Mouse (Mus musculus) C2C12 (cell line): ENCODE measurements around the gene Dkk3.

Experiments used
- CEBPB ChIP-seq: IDR thresholded peaks from one replicate; pipeline ENCODE4 v1.6.1; 2011; ENCODE audit warnings: low read depth, mild to moderate bottlenecking, control low read depth, moderate library complexity
- CTCF ChIP-seq: IDR thresholded peaks from one replicate; pipeline ENCODE4 v1.5.1; 2011; ENCODE audit not compliant: control insufficient read depth, insufficient read depth, insufficient read length
- FOSL1 ChIP-seq: IDR thresholded peaks from one replicate; pipeline ENCODE4 v1.8.0; 2011; ENCODE audit warnings: mild to moderate bottlenecking, low read length; ENCODE audit not compliant: poor library complexity, insufficient read depth, severe bottlenecking
- MAX ChIP-seq: IDR thresholded peaks from one replicate; pipeline ENCODE4 v1.6.1; 2011; ENCODE audit warnings: mild to moderate bottlenecking, control low read depth
- MYOG ChIP-seq: IDR thresholded peaks from one replicate; pipeline ENCODE4 v1.6.1; 2011; ENCODE audit not compliant: control insufficient read depth, insufficient read length; ENCODE audit errors: extremely low read depth
- USF1 ChIP-seq: IDR thresholded peaks from one replicate; pipeline ENCODE4 v1.6.1; 2011; ENCODE audit warnings: low read depth, mild to moderate bottlenecking, control low read depth, moderate library complexity

- TF ChIP-seq CTCF (no peak), USF1 (no peak), CEBPB (no peak), MYOG (no peak), MAX (no peak), FOSL1 (no peak)
These were observed at the start of gene Dkk3 for GRCm38 (mm10) chr7:112158942-112159341.
